Mouse (Mus musculus) ES-E14 (cell line): Measurements from ENCODE around the gene Sfta2. TPM values are rescaled to one million over a fixed set of nuclear protein-coding genes. Genes with fewer than 3 reads are reported as not detected.
A peak's percentile ranks its signal among the peaks of the same experiment; 100 is the strongest.

ENCODE experiments used
- DNase-seq: peaks from one replicate; pipeline ENCODE4 v3.0.0-alpha.2; 2013; ENCODE audit warnings: low read depth, low spot score
- H3K27ac ChIP-seq: 2 replicates; pipeline ENCODE4 v1.5.1; 2012; ENCODE audit warnings: low read depth, mild to moderate bottlenecking, low read length, moderate library complexity, mixed read lengths; ENCODE audit not compliant: poor library complexity, insufficient read depth, severe bottlenecking
- H3K36me3 ChIP-seq: 2 replicates; pipeline ENCODE4 v1.6.1; 2012; ENCODE audit warnings: mild to moderate bottlenecking, low read length, moderate library complexity, mixed read lengths; ENCODE audit not compliant: control insufficient read depth, poor library complexity, insufficient read depth, severe bottlenecking
- H3K4me1 ChIP-seq, 2 experiments: fragments of 150-350 bp in 1 of 2; sonication (generic) in 1 of 2; 2 replicates each; pipeline ENCODE4 v1.6.1; 2012; ENCODE audit warnings: low read length in 2 of 2, mild to moderate bottlenecking in 1 of 2, mixed read lengths in 1 of 2; ENCODE audit not compliant: control insufficient read depth in 2 of 2, insufficient read depth in 2 of 2, poor library complexity in 1 of 2
- H3K4me3 ChIP-seq, 2 experiments: fragments of 150-350 bp in 1 of 2; sonication (generic) in 1 of 2; 2 replicates each; pipeline ENCODE4 v1.5.1; 2012; ENCODE audit warnings: low read length in 2 of 2, low read depth in 1 of 2, mild to moderate bottlenecking in 1 of 2, mixed read lengths in 1 of 2; ENCODE audit not compliant: insufficient read depth in 1 of 2, poor library complexity in 1 of 2, severe bottlenecking in 1 of 2
- H3K9ac ChIP-seq: 2 replicates; pipeline ENCODE4 v1.6.1; 2012; ENCODE audit warnings: low read depth, mild to moderate bottlenecking, low read length, mixed read lengths; ENCODE audit not compliant: poor library complexity, insufficient read depth, severe bottlenecking
- H3K9me3 ChIP-seq: fragments of 150-350 bp; sonication (generic); 2 replicates; pipeline ENCODE4 v1.6.1; 2012; ENCODE audit warnings: low read depth, mild to moderate bottlenecking, low read length; ENCODE audit not compliant: control insufficient read depth, insufficient read depth
- CHD2 ChIP-seq: IDR thresholded peaks from 2 replicates; pipeline ENCODE4 v1.6.1; 2014; ENCODE audit warnings: mild to moderate bottlenecking, low read depth, low read length, inconsistent platforms
- HCFC1 ChIP-seq: IDR thresholded peaks from 2 replicates; pipeline ENCODE4 v1.6.1; 2012; ENCODE audit warnings: low read length, inconsistent platforms, borderline replicate concordance; ENCODE audit not compliant: insufficient read depth
- MAFK ChIP-seq: IDR thresholded peaks from 2 replicates; pipeline ENCODE4 v1.6.1; 2014; ENCODE audit warnings: mild to moderate bottlenecking, low read depth, low read length, inconsistent platforms; ENCODE audit not compliant: insufficient read depth
- ZC3H11A ChIP-seq: IDR thresholded peaks from 2 replicates; pipeline ENCODE4 v1.6.1; 2012; ENCODE audit warnings: low read depth, mild to moderate bottlenecking, inconsistent platforms, low read length, borderline replicate concordance
- ZNF384 ChIP-seq: IDR thresholded peaks from 2 replicates; pipeline ENCODE4 v1.6.1; 2012; ENCODE audit warnings: low read depth, low read length, inconsistent platforms
- in situ Hi-C, 2 experiments: fragments of 600-800 bp; cut with MboI; formaldehyde crosslinking; loops; one replicate each; pipeline ENCODE4 v1.15.1; 2025; ENCODE audit warnings: low sequenced_read_pairs in 2 of 2, inconsistent platforms in 1 of 2; ENCODE audit not compliant: unreplicated experiment in 2 of 2
- total RNA-seq: library from RNA; depleted of rRNA; stranded (reverse); fragments of 300-350 nt; gene quantifications from 2 replicates; pipeline ENCODE4 v1.2.3, GENCODE M21; 2012

Sfta2 gene
- total RNA-seq, 1 experiment = not detected

DNA sequence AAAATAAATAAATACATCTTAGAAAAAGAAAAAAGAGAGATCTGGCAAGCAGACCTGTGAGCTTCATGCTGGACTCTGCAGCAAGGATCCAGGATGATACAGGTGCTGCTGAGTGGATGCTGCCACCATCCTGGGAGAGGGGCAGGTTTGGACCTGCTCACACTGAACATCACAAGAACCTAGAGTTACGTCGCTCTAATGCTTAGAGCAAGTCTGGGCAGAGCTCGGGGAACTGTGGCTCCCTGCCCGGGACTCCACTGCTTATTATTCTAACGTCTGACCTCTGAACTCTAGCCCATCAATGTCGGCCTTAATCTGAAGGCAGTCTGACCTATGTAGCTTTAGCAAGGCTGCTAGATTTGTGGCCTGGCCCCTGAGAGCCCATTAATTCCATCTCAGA is 79.2 kb downstream of the Sfta2 start:
- no peak for DNase-seq
- TF ChIP-seq MAFK (no peak), CHD2 (no peak), ZC3H11A (no peak), ZNF384 (no peak), HCFC1 (no peak)
- Histone ChIP-seq H3K9ac (no peak overlapping the region), H3K36me3 (peaks cover 9% of the 10 kb centered on the region; the same call in 1 of the 2 replicates), H3K4me3 (no peak overlapping the region), H3K9me3 (no peaks in the 10 kb centered on the region), H3K27ac (no peak overlapping the region), H3K4me1 (peaks cover 0 to 7% of the 10 kb centered on the region in 2 experiments; a peak in 2 of 4 replicates)
- in situ Hi-C loops = no loop called here

DNA sequence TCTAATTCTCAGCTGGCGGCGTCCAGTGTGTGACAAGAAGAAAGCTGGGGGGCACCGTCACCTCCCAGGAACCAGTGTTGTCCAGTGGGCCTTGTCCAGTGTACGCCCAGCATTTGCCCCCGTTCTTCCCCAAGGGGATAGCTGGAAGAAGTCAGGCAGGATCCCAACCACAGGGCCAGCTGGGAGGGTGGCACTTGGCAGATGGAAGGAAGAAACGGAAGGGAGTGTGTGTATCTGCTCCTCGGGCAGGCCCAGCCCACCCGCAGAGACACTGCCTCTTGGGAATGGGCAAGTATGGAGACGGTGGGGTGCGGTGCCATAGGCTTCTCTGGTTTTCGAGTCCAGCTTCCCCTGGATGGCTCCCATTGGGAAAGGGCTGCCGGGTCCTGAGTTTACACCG is 80.6 kb downstream of the Sfta2 start:
- Histone ChIP-seq H3K4me3 (peak overlapping the region; percentile 39 to 53), H3K27ac (no peak overlapping the region), H3K9ac (peak overlapping the region; percentile 12), H3K4me1 (peaks cover 0 to 7% of the 10 kb centered on the region in 2 experiments; a peak in 2 of 4 replicates), H3K9me3 (no peaks in the 10 kb centered on the region), H3K36me3 (peaks cover 9% of the 10 kb centered on the region; the same call in 1 of the 2 replicates)
- in situ Hi-C loops = no loop called here
- DNase-seq = no peak
- no peak for TF ChIP-seq ZC3H11A
- TF ChIP-seq ZNF384 = no peak
- no peak for TF ChIP-seq CHD2
- no peak for TF ChIP-seq MAFK
- no peak for TF ChIP-seq HCFC1

DNA sequence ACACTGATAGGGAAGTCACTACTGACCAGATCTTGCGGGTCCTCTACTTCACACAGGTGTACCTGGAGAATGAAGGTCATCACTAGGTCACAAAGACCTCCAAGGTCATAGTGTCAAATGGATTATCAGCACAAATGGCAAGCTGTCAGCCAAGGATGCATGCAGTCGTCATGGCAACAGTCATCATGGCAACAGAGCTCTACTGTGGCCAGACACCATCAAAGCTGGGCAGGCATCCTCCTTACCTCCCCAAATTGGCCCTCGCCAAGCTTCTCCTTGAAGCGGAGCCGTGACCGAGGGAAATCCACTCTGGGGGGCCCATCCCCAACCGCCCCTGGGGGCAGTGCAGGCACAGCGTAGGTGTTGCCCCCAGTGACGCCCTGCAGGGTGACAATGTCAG is 83.7 kb downstream of the Sfta2 start:
- TF ChIP-seq MAFK = no peak
- TF ChIP-seq ZNF384 = no peak
- no peak for TF ChIP-seq ZC3H11A
- TF ChIP-seq CHD2 = no peak
- no peak for TF ChIP-seq HCFC1
- Histone ChIP-seq H3K9me3 (no peaks in the 10 kb centered on the region), H3K36me3 (peaks cover 22% of the 10 kb centered on the region; the same call in 1 of the 2 replicates), H3K9ac (no peak overlapping the region), H3K4me1 (peaks cover 0 to 14% of the 10 kb centered on the region in 2 experiments; a peak in 2 of 4 replicates), H3K4me3 (no peak overlapping the region), H3K27ac (no peak overlapping the region)
- DNase-seq = no peak
- in situ Hi-C loops = no loop called here

DNA sequence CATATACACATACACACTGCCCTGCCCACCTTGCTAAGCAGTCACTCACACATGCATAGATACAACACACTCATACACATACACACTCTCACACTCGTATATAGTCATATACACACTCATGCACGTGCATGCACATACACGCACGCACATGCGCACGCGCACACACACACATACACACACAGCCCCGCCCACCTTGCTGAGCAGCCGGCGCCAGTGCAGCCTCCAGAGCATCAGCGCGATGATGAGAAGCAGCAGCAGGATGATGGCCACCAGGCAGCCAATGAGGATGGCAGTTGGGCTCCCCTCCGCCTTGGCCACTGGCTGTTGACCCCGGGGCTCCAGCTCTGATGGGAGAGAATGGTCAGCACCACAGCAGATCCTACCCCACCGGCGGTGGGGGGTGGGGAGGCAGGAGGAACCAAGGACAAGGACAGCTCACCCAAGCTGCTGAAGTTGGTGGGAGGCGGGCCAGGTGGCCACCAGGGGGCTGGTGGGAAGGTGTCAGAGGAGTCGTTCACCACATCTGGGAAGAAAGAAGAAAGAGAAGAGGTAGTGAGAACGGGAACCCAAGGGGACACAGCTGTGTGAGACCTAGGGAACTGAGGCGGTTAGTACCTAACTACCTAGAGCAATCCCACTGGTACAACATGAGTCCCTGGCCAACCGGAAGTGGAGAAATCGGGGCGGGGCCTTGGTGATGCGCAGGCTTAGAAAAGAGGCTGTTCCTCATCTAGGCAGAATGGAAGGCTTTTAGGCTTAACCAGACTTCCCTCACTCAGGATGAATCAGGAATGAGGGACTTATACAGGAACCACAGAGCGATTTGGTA is 87.2 kb downstream of the Sfta2 start:
- H3K4me3 ChIP-seq = peak overlapping the region in 1 of 2 experiments; percentile 24; a peak in 2 of 4 replicates
- in situ Hi-C loops = no loop called here
- TF ChIP-seq CHD2 (no peak), ZC3H11A (no peak), ZNF384 (no peak)

More for the DNA sequence above, 87.2 kb downstream of the Sfta2 start:
- Histone ChIP-seq H3K4me1 (peaks cover 2 to 12% of the 10 kb centered on the region in 2 experiments; a peak in 3 of 4 replicates), H3K9ac (0 out of 2 replicates have a peak overlapping the region, but pooled peaks have one; percentile 29), H3K9me3 (no peaks in the 10 kb centered on the region), H3K27ac (no peak overlapping the region), H3K36me3 (peaks cover 18% of the 10 kb centered on the region; the same call in 1 of the 2 replicates)
- no peak for DNase-seq
